Mouse (Mus musculus) liver, embryonic 16.5 days (tissue): ENCODE results near the gene Nutm1. TPM values are rescaled to one million over a fixed set of nuclear protein-coding genes. Genes with fewer than 3 reads are reported as not detected.

ENCODE experiments used
- ATAC-seq: fragments of 200-750 bp; cut with Nextera tagmentation; 2 replicates; pipeline ENCODE4 v1.8.0; 2017; ENCODE audit warnings: low read depth, mild to moderate bottlenecking, moderate number of reproducible peaks, moderate library complexity
- H3K27ac ChIP-seq: fragments of 300-500 bp; sonication (generic); 2 replicates; pipeline ENCODE4 v1.5.1; 2014; ENCODE audit warnings: mild to moderate bottlenecking, low read length
- H3K27me3 ChIP-seq: fragments of 300-500 bp; sonication (generic); 2 replicates; pipeline ENCODE4 v1.6.1; 2014; ENCODE audit warnings: low read depth, low read length, mixed read lengths; ENCODE audit not compliant: control insufficient read depth, insufficient read depth
- H3K36me3 ChIP-seq: fragments of 300-500 bp; sonication (generic); 2 replicates; pipeline ENCODE4 v1.6.1; 2014; ENCODE audit warnings: mild to moderate bottlenecking; ENCODE audit not compliant: control insufficient read depth, insufficient read depth
- H3K4me1 ChIP-seq: fragments of 300-500 bp; sonication (generic); 2 replicates; pipeline ENCODE4 v1.6.1; 2014; ENCODE audit warnings: low read depth, low read length, mixed read lengths; ENCODE audit not compliant: control insufficient read depth
- H3K4me2 ChIP-seq: fragments of 300-500 bp; sonication (generic); 2 replicates; pipeline ENCODE4 v1.6.1; 2014; ENCODE audit warnings: low read depth, low read length, mixed read lengths
- H3K4me3 ChIP-seq: fragments of 300-500 bp; sonication (generic); 2 replicates; pipeline ENCODE4 v1.5.1; 2014; ENCODE audit warnings: low read depth, mild to moderate bottlenecking, low read length
- H3K9ac ChIP-seq: fragments of 300-500 bp; sonication (generic); 2 replicates; pipeline ENCODE4 v1.6.1; 2014; ENCODE audit warnings: low read depth, low read length
- H3K9me3 ChIP-seq: fragments of 300-500 bp; sonication (generic); replicated peaks from 2 replicates; pipeline ENCODE4 v1.6.1; 2016; ENCODE audit warnings: low read length; ENCODE audit not compliant: control insufficient read depth
- WGBS: fragments of 180-500 bp; shearing (Covaris S2); extraction: QIAGEN DNeasy Blood & Tissue Kit; methylation state at CpG from one replicate; pipeline ENCODE4 v1.1.7; 2014; ENCODE audit not compliant: insufficient replicate concordance; 5-methylcytosine and 5-hydroxymethylcytosine counted together
- polyA plus RNA-seq: library from polyadenylated mRNA; unstranded; fragments of >200 nt; fragmentation: Nextera tagmentation; extraction: Ambion mirVana; gene quantifications from 2 replicates; pipeline ENCODE4 v1.2.1, GENCODE M21; 2015

Gene Nutm1
- polyA plus RNA-seq, 1 experiment from 2014 or later = not detected

DNA sequence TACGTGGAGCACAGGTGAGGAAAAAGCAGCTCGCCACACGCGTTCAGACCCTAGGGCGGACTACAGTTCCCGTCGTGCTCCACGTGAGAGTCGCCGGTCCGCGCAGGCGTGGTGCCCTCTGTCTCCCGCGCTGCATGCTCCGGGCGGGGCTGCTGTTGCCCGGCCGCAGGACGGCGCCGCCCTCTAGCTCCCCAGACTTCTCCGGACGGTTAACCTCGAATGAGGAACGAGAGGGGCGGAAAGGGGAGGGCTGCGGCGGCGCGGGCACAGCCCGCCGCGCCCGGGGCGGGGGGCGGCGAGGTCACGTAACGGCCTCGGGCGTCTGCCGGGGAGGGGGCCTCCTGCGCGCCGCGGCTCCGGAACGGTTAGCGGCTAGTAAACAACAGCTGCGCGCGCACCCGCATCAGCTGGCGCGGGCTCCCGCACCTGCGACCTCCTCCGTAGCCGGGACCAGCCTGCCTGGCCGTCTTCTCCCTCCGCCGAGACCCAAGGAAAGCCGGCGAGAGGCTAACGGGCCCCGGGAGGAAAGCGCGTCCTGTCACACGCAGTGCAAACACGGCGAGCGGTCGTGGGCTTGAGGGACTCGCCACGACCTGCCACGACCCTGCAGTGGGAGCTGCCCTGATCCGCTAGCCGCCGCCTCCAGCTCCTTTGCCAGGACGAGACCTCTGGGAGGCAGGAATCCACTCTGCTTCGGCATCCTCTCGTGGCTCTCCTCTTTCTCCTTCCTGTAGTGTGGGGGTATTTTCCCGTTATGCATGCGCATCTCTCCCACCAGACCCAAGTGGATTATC, 6.6 kb upstream of the Nutm1 start, which contains the start of gene Slc12a6:
Slc12a6 (plus strand) TSS at position 378 of the 794 bp plus-strand sequence.
- H3K4me3 ChIP-seq = peak within 1 kb of the TSS; percentile 89
- peak; percentile 96 for ATAC-seq
- no peaks in the 10 kb centered on the region for H3K36me3 ChIP-seq
- H3K4me1 ChIP-seq = peaks cover 30% of the 10 kb centered on the region
- peak within 1 kb of the TSS; percentile 93 for H3K27ac ChIP-seq
- H3K27me3 ChIP-seq = no peaks in the 10 kb centered on the region
- H3K9ac ChIP-seq = peak within 1 kb of the TSS; percentile 96
- WGBS = 0% methylated on average over 61 of the region's 85 CpGs
- H3K9me3 ChIP-seq = no peaks in the 10 kb centered on the region
- peak within 1 kb of the TSS; percentile 78 for H3K4me2 ChIP-seq

DNA sequence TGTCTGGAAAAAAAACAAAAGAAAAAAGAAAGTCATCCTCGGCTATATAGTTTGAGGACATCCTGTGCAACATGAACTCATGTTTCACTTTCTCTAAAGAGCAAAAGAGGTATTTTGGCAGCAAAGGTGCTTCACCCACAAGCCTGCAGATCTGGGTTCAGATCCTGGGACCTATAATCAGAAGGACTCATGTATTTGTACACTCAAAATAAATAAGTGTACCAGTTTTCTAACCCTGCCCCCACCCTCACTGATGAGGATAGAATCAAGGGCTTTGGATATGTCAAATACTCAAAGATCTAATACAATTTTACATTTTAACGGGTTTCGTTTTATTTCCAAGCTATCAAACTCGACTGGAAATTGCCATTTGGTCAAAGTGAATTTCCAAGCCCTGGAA, 5.3 kb upstream of the Nutm1 start:
- 60% methylated on average over 4 of the region's 4 CpGs for WGBS
- H3K9ac ChIP-seq = no peak overlapping the region
- no peaks in the 10 kb centered on the region for H3K36me3 ChIP-seq
- H3K27ac ChIP-seq = no peak overlapping the region
- no peaks in the 10 kb centered on the region for H3K9me3 ChIP-seq
- H3K4me3 ChIP-seq = no peak overlapping the region
- ATAC-seq = no peak
- no peak overlapping the region for H3K4me2 ChIP-seq
- no peaks in the 10 kb centered on the region for H3K27me3 ChIP-seq
- H3K4me1 ChIP-seq = peaks cover 27% of the 10 kb centered on the region

DNA sequence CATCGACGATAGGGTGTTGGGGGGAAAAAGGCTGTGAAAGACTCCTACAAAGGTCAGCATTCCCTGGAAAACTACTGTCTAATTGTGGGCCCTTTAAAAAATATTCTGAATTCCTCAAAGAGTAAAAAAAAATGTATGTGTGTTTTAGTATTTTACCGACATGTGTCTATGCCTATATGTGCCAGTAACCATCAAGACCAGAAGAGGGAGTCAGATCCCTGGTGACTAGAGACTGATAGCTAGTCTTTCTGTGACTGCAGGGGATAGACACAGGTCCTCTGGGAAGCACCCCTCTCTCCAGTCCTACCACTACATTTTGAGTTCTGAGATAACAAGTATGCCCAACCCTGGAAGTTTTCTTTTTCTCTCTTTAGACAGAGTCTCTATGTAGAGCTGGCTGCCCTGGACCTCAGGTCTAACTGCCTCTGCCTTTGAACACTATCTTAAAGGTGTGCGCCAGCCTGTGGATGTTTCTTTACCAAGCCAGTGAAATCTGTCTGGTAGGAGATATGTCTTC, 3.7 kb upstream of the Nutm1 start:
- no peak for ATAC-seq
- Histone ChIP-seq H3K9ac (peak overlapping the region; percentile 65; the same call in 1 of the 2 replicates), H3K4me2 (peak overlapping the region; percentile 77), H3K9me3 (no peaks in the 10 kb centered on the region), H3K4me3 (peak overlapping the region; percentile 77), H3K4me1 (peaks cover 21% of the 10 kb centered on the region), H3K27ac (peak overlapping the region; percentile 70), H3K27me3 (no peaks in the 10 kb centered on the region), H3K36me3 (no peaks in the 10 kb centered on the region)
- WGBS = 19% methylated on average over 4 of the region's 4 CpGs

DNA sequence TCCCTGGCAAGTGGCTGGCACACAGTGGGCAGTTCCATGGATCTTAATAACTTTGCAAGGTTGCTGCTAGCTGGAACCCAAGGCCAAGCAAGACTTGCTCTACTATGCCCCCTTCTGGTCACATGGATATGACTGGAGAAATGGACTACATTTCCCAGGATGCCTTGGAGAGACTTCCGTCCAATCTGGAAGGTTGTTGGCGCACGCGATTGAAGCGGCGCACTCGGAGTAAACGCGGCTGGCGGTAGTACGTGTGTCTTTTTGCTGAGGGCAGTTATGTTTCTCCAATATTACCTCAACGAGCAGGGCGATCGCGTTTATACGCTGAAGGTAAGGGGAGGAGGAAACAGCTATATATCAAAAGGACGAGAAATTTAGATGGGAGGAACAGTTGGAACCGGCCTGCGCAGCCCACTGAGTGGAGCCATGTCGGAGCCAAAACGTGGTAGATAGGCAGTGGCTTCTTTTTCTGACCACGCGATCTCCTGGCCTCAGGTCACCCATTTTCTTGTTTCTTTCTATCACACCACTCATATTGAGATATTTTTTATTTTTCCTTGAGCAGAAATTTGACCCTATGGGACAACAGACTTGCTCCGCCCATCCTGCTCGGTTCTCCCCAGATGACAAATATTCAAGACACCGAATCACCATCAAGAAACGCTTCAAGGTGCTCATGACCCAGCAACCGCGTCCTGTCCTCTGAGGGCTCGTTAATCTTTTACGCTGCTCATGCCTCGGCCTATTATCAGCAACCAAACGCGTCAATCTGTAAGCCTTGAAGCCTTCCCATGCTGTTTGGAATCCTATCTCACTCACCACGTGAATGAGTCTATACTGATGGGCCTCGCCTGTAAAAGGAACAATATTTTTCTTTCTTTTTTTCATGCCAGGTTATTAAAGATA, 2.9 kb upstream of the Nutm1 start, which contains the start of gene Nop10:
Nop10 (plus strand) TSS at position 179 of the 906 bp plus-strand sequence.
- peak; percentile 22 for ATAC-seq
- H3K9ac ChIP-seq = peak within 1 kb of the TSS; percentile 65
- no peaks in the 10 kb centered on the region for H3K9me3 ChIP-seq
- no peaks in the 10 kb centered on the region for H3K36me3 ChIP-seq
- H3K27ac ChIP-seq = peak within 1 kb of the TSS; percentile 70
- no peaks in the 10 kb centered on the region for H3K27me3 ChIP-seq
- peaks cover 21% of the 10 kb centered on the region for H3K4me1 ChIP-seq
- under 1% methylated on average over 36 of the region's 36 CpGs for WGBS
- H3K4me2 ChIP-seq = peak within 1 kb of the TSS; percentile 77
- peak within 1 kb of the TSS; percentile 77 for H3K4me3 ChIP-seq

DNA sequence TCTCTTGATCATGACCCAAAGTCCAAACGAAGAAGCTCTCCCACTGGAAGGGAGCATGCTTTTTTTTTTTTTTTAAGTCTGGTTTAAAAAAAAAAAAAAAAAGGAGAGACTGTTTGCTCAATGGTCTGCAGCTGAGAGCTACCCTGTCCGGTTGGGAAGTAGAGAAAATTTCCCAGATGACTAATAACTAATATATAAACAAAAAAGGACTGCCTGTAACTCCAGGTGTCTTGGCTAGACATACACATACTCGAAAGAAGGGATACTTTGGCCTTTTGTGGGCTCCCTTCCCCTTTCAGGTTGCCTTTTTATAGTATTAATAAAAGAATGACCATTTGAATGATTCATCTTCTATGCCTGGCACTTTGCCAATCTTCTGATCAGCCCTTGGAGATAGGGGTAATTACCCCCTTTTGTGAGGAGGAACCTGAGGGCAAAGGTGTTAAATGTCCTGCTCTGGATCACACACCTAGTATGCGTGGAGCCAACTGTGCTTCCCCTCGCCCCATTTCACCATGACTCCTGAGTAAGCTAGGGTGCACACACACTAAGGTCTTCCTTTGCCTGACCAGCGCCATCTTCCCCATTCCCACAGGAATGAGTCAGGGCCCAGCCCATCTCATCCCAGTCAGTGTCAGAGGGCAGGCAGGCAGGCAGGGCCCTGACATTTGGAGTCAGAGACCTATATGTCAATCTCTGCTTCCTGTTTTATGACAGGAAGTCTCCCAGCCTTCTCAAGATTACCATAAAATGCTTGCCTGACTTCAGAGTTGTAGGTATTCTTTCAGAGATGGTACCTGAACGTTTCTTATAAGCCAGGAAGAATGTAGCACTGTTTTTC, 4.2 kb downstream of the Nutm1 start:
- H3K4me3 ChIP-seq = no peak overlapping the region
- H3K4me1 ChIP-seq = no peaks in the 10 kb centered on the region
- no peaks in the 10 kb centered on the region for H3K27me3 ChIP-seq
- no peak for ATAC-seq
- H3K4me2 ChIP-seq = no peak overlapping the region
- H3K9ac ChIP-seq = no peak overlapping the region
- 53% methylated on average over 7 of the region's 7 CpGs for WGBS
- H3K27ac ChIP-seq = no peak overlapping the region
- H3K36me3 ChIP-seq = no peaks in the 10 kb centered on the region
- H3K9me3 ChIP-seq = no peaks in the 10 kb centered on the region

DNA sequence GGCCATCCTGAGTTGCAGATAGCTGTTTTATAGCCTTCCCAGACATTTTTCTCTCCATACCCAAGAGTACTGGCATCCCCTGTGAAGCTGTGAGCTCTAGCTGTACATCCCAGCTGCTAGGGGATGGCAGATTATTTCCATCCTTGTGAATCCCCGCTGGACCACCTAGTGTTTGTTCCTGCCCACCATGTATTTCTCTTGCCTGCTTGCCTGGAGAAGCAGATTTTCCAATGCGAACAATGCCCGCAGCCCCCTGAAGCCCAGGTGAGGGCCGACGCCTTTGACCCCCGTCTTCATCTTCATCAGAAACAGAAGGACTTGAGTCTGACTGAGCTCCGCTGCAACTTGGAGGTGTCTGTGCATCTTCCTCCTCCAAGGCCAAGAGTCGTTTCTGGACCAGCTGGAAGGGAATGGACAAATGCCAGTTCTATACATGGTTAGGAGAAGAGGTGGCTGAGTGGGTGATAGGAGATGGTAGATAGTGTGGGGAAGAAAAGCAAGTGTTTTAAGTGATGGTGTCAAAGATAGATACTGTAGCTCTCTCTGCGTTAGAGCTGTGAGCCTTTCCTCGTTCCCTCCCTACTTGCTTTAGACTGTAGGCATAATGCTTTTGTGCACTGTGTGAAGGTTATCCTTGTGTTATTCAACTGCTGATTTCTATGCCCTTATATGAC, 9.2 kb downstream of the Nutm1 start:
- Histone ChIP-seq H3K4me1 (no peaks in the 10 kb centered on the region), H3K9me3 (no peaks in the 10 kb centered on the region), H3K36me3 (no peaks in the 10 kb centered on the region), H3K27me3 (no peaks in the 10 kb centered on the region), H3K9ac (no peak overlapping the region), H3K4me3 (no peak overlapping the region), H3K4me2 (no peak overlapping the region), H3K27ac (no peak overlapping the region)
- WGBS = 70% methylated on average over 10 of the region's 10 CpGs
- no peak for ATAC-seq

DNA sequence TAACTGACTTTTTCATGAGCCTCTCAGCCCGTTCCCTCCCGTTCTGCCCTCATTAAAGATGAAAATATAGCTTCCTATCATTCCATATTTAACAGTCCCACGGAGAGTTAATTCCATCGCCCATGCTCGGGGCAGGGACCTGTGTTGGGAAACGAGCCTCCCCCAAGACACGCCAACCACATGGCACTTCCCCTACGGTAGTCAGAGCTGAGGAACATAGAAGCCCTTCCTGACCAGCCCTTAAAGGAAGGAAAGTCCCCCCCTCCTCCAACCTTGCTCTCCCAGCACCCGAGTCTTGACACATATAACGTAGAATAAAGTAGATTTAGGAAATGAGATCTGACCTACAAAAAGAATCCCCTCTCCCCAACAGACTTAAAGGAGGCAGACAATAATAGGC, 11.8 kb downstream of the Nutm1 start:
- no peaks in the 10 kb centered on the region for H3K27me3 ChIP-seq
- no peak for ATAC-seq
- 42% methylated on average over 10 of the region's 10 CpGs for WGBS

DNA sequence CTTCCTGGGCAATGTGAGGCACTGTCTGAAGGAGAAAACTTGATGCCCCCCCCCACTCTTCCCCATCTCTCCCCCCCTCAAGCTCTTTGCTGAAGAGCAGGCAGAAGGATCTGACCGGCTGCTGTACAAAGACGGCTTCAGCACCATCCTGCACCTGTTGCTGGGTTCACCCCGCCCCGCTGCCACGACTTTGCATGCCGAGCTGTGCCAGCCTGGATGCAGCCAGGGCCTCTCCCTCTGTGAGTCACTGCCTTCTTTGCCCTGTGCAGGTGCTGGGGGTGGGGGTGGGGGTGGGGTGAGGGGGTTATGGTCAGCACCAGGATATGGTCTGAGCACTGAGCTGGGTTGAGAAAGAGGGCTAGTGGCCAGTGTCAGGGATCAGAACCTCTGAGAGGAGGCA, 12.9 kb downstream of the Nutm1 start:
- no peaks in the 10 kb centered on the region for H3K36me3 ChIP-seq
- H3K9me3 ChIP-seq = no peaks in the 10 kb centered on the region
- 76% methylated on average over 6 of the region's 6 CpGs for WGBS
- ATAC-seq = no peak
- no peak overlapping the region for H3K9ac ChIP-seq
- no peaks in the 10 kb centered on the region for H3K4me1 ChIP-seq
- no peak overlapping the region for H3K4me3 ChIP-seq
- H3K27me3 ChIP-seq = no peaks in the 10 kb centered on the region; the same call in 1 of the 2 replicates
- H3K27ac ChIP-seq = no peak overlapping the region
- no peak overlapping the region for H3K4me2 ChIP-seq

More for the DNA sequence above, 11.8 kb downstream of the Nutm1 start:
- Histone ChIP-seq H3K4me3 (no peak overlapping the region), H3K36me3 (no peaks in the 10 kb centered on the region), H3K9me3 (no peaks in the 10 kb centered on the region), H3K4me2 (no peak overlapping the region), H3K4me1 (no peaks in the 10 kb centered on the region), H3K27ac (no peak overlapping the region), H3K9ac (no peak overlapping the region)
